Mouse (Mus musculus) testis, adult 2 months (tissue): ENCODE measurements at regions not wholly inside any gene's neighbourhood (a gene's known extent, or its start where the extent isn't known, plus 50 kb on each side); places are given as distances from the start of the nearest gene placed in this dataset.

ENCODE experiments used
- CTCF ChIP-seq: fragments of 200-500 bp; IDR thresholded peaks from 2 replicates; pipeline ENCODE4 v1.5.1; 2012; ENCODE audit warnings: low read depth, mild to moderate bottlenecking, inconsistent platforms, low read length, moderate library complexity; ENCODE audit not compliant: control insufficient read depth, insufficient read depth, insufficient replicate concordance
- POLR2A ChIP-seq: fragments of 200-500 bp; IDR thresholded peaks from 2 replicates; pipeline ENCODE4 v1.6.1; 2012; ENCODE audit warnings: low read depth, mild to moderate bottlenecking, inconsistent platforms, low read length, moderate library complexity; ENCODE audit not compliant: control insufficient read depth

DNA sequence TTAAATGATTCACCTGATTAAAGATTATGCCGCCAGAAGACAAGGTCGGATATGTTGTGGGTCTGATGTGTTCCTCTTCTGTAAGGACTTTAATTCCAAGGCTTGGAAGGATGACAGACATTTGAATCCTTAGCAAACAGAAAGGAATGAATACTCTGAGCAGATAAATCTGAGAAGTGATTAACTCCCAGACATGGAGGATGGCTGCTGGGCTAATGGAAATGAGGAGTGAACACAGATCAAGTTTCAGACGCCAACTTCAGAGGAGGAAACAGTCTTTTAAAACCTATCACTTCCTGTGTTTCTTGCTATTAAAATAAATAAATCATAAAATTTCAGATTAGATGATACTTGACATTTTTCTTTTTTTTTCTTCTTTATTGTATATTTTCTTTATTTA, 72.0 kb upstream of the Bmper start:
- no peak for TF ChIP-seq CTCF
- TF ChIP-seq POLR2A, result no peak
